Mouse (Mus musculus) G1E (cell line): ENCODE results near the gene Olfr536. TPM values are rescaled to one million over a fixed set of nuclear protein-coding genes. Genes with fewer than 3 reads are reported as not detected.
"Not testable (repeated sequence)": the region's sequence is repeated elsewhere in the genome, so short reads cannot be mapped to it uniquely, and the experiment has no call there.

Source experiments
- ATAC-seq: 2 replicates; pipeline ENCODE4 v1.8.0; 2016; ENCODE audit warnings: mild to moderate bottlenecking; ENCODE audit not compliant: insufficient number of reproducible peaks, poor library complexity, low FRiP score, severe bottlenecking; ENCODE audit errors: extremely low read depth
- DNase-seq: peaks from one replicate; pipeline ENCODE4 v3.0.0; 2012; ENCODE audit warnings: low spot score
- H3K27me3 ChIP-seq: 2 replicates; pipeline ENCODE4 v1.6.1; 2012; ENCODE audit warnings: mild to moderate bottlenecking, low read length, inconsistent platforms; ENCODE audit not compliant: insufficient read depth
- H3K36me3 ChIP-seq: replicated peaks from 2 replicates; pipeline ENCODE3; 2012; ENCODE audit warnings: mild to moderate bottlenecking, inconsistent platforms
- H3K4me1 ChIP-seq: 2 replicates; pipeline ENCODE4 v1.6.1; 2012; ENCODE audit warnings: low read depth, low read length, inconsistent platforms, mixed read lengths; ENCODE audit not compliant: insufficient read depth
- H3K4me3 ChIP-seq: 2 replicates; pipeline ENCODE4 v1.5.1; 2012; ENCODE audit warnings: low read depth, mild to moderate bottlenecking, inconsistent platforms, low read length, moderate library complexity, mixed read lengths
- H3K9me3 ChIP-seq: replicated peaks from 2 replicates; pipeline ENCODE4 v1.6.1; 2012; ENCODE audit warnings: inconsistent platforms
- CTCF ChIP-seq: IDR thresholded peaks from 2 replicates; pipeline ENCODE4 v1.5.1; 2012; ENCODE audit warnings: low read depth, low read length, inconsistent platforms, mixed read lengths
- GATA1 ChIP-seq: IDR thresholded peaks from 2 replicates; pipeline ENCODE4 v1.6.1; 2012; ENCODE audit warnings: borderline replicate concordance, low read length, inconsistent platforms, mixed read lengths
- GATA2 ChIP-seq: IDR thresholded peaks from 2 replicates; pipeline ENCODE4 v1.6.1; 2012; ENCODE audit warnings: low read depth, low read length, inconsistent platforms, borderline replicate concordance
- POLR2AphosphoS5 ChIP-seq: IDR thresholded peaks from 2 replicates; pipeline ENCODE4 v1.6.1; 2012; ENCODE audit warnings: low read depth, low read length, inconsistent platforms; ENCODE audit not compliant: insufficient replicate concordance
- TAL1 ChIP-seq: conservative IDR thresholded peaks from 2 replicates; pipeline ENCODE4 v1.6.1; 2012; ENCODE audit warnings: low read depth, low read length, inconsistent platforms, mixed read lengths
- polyA plus RNA-seq: library from polyadenylated mRNA; stranded (reverse); fragments of >175 nt; gene quantifications from 2 replicates; pipeline ENCODE4 v1.2.3, GENCODE M21; 2012
- total RNA-seq, 2 experiments: library from RNA; stranded (forward) in 1 of 2; stranded (reverse) in 1 of 2; fragments of 200-1000 nt in 1 of 2; fragments of >200 nt in 1 of 2; fragmentation: Nextera tagmentation in 1 of 2; gene quantifications; 2 replicates each; pipeline ENCODE4 v1.2.3; 2014 to 2017

The Olfr536 gene
- total and polyA plus RNA-seq, 3 experiments, result 0.66 TPM; not detected in 2

GRCm38 (mm10) chr7:140478733-140479132 lies 28.5 kb downstream of the Olfr536 start:
- no peak for DNase-seq
- Histone ChIP-seq H3K36me3 (no peaks in the 10 kb centered on the region), H3K27me3 (no peaks in the 10 kb centered on the region; the same call in 1 of the 2 replicates), H3K9me3 (no peaks in the 10 kb centered on the region), H3K4me1 (no peaks in the 10 kb centered on the region), H3K4me3 (no peak overlapping the region)
- ATAC-seq, result no peak
- no peak for TF ChIP-seq CTCF
- no peak for TF ChIP-seq POLR2AphosphoS5
- no peak for TF ChIP-seq GATA1
- TF ChIP-seq TAL1, result no peak
- TF ChIP-seq GATA2, result no peak

GRCm38 (mm10) chr7:140477886-140478285 lies 29.3 kb downstream of the Olfr536 start:
- Histone ChIP-seq H3K9me3 (no peaks in the 10 kb centered on the region), H3K4me3 (no peak overlapping the region), H3K36me3 (no peaks in the 10 kb centered on the region), H3K4me1 (no peaks in the 10 kb centered on the region), H3K27me3 (no peaks in the 10 kb centered on the region; the same call in 1 of the 2 replicates)
- TF ChIP-seq CTCF (no peak), POLR2AphosphoS5 (no peak), TAL1 (no peak), GATA2 (no peak), GATA1 (no peak)
- DNase-seq, result no peak
- ATAC-seq, result no peak

GRCm38 (mm10) chr7:140463070-140463469 lies 44.1 kb downstream of the Olfr536 start, which contains the start of gene Olfr533:
Gene Olfr533, plus strand, starts transcription at chr7:140463370.
- H3K27me3 ChIP-seq, DNase-seq, H3K4me1 ChIP-seq, H3K9me3 ChIP-seq, H3K36me3 ChIP-seq, H3K4me3 ChIP-seq, ATAC-seq: not testable (repeated sequence)

Other genes with a start within 250 kb of the Olfr536 start
- not detected in 2 replicates for gene Olfr525, start 186.5 kb downstream of the Olfr536 start, total RNA-seq (2014; fragmentation: Nextera tagmentation)
- 0.06 and 0.16 TPM in 2 replicates for gene Olfr525, start 186.5 kb downstream of the Olfr536 start, total RNA-seq (2017)
- not detected in 2 replicates for gene Olfr525, start 186.5 kb downstream of the Olfr536 start, polyA plus RNA-seq
- gene Olfr527, start 173.4 kb downstream of the Olfr536 start, total RNA-seq (2014; fragmentation: Nextera tagmentation), result not detected in 2 replicates
- gene Olfr527, start 173.4 kb downstream of the Olfr536 start, total RNA-seq (2017), result 0.06 and 0.44 TPM in 2 replicates
- not detected in 2 replicates for gene Olfr527, start 173.4 kb downstream of the Olfr536 start, polyA plus RNA-seq
- gene Olfr60, start 145.7 kb downstream of the Olfr536 start, total RNA-seq (2014; fragmentation: Nextera tagmentation), result not detected in 2 replicates
- 0.16 and 0.29 TPM in 2 replicates for gene Olfr60, start 145.7 kb downstream of the Olfr536 start, total RNA-seq (2017)
- not detected in 2 replicates for gene Olfr60, start 145.7 kb downstream of the Olfr536 start, polyA plus RNA-seq
- not detected in 2 replicates for gene Olfr530, start 131.1 kb downstream of the Olfr536 start, total RNA-seq (2014; fragmentation: Nextera tagmentation)
- 0.12 TPM in 1 of 2 replicates, not detected in the other for gene Olfr530, start 131.1 kb downstream of the Olfr536 start, total RNA-seq (2017)
- gene Olfr530, start 131.1 kb downstream of the Olfr536 start, polyA plus RNA-seq, result not detected in 2 replicates
- gene Olfr531, start 104.5 kb downstream of the Olfr536 start, total RNA-seq (2014; fragmentation: Nextera tagmentation), result not detected in 2 replicates
- gene Olfr531, start 104.5 kb downstream of the Olfr536 start, total RNA-seq (2017), result 0.11 TPM in 1 of 2 replicates, not detected in the other
- gene Olfr531, start 104.5 kb downstream of the Olfr536 start, polyA plus RNA-seq, result not detected in 2 replicates
- not detected in 2 replicates for gene Olfr532, start 85.8 kb downstream of the Olfr536 start, total RNA-seq (2014; fragmentation: Nextera tagmentation)
- gene Olfr532, start 85.8 kb downstream of the Olfr536 start, total RNA-seq (2017), result 0.06 TPM in 1 of 2 replicates, not detected in the other
- gene Olfr532, start 85.8 kb downstream of the Olfr536 start, polyA plus RNA-seq, result not detected in 2 replicates
- gene Olfr533, start 44.0 kb downstream of the Olfr536 start, total RNA-seq (2014; fragmentation: Nextera tagmentation), result not detected in 2 replicates
- gene Olfr533, start 44.0 kb downstream of the Olfr536 start, total RNA-seq (2017), result 0.11 TPM in 1 of 2 replicates, not detected in the other
- gene Olfr533, start 44.0 kb downstream of the Olfr536 start, polyA plus RNA-seq, result not detected in 2 replicates
- gene Olfr535, start 23.2 kb downstream of the Olfr536 start, total RNA-seq (2014; fragmentation: Nextera tagmentation), result not detected in 2 replicates
- 0.11 and 0.17 TPM in 2 replicates for gene Olfr535, start 23.2 kb downstream of the Olfr536 start, total RNA-seq (2017)
- not detected in 2 replicates for gene Olfr535, start 23.2 kb downstream of the Olfr536 start, polyA plus RNA-seq
- gene Olfr538, start 60.5 kb upstream of the Olfr536 start, total RNA-seq (2014; fragmentation: Nextera tagmentation), result not detected in 2 replicates
- not detected in 2 replicates for gene Olfr538, start 60.5 kb upstream of the Olfr536 start, total RNA-seq (2017)
- gene Olfr538, start 60.5 kb upstream of the Olfr536 start, polyA plus RNA-seq, result not detected in 2 replicates
- not detected in 2 replicates for gene Olfr46, start 93.9 kb upstream of the Olfr536 start, total RNA-seq (2014; fragmentation: Nextera tagmentation)
- 0.06 and 0.49 TPM in 2 replicates for gene Olfr46, start 93.9 kb upstream of the Olfr536 start, total RNA-seq (2017)
- gene Olfr46, start 93.9 kb upstream of the Olfr536 start, polyA plus RNA-seq, result not detected in 2 replicates
- not detected in 2 replicates for gene Olfr61, start 121.6 kb upstream of the Olfr536 start, total RNA-seq (2014; fragmentation: Nextera tagmentation)
- gene Olfr61, start 121.6 kb upstream of the Olfr536 start, total RNA-seq (2017), result not detected in 2 replicates
- not detected in 2 replicates for gene Olfr61, start 121.6 kb upstream of the Olfr536 start, polyA plus RNA-seq
- gene Olfr53, start 139.1 kb upstream of the Olfr536 start, total RNA-seq (2014; fragmentation: Nextera tagmentation), result not detected in 2 replicates
- gene Olfr53, start 139.1 kb upstream of the Olfr536 start, total RNA-seq (2017), result 0.17 TPM in 1 of 2 replicates, not detected in the other
- gene Olfr53, start 139.1 kb upstream of the Olfr536 start, polyA plus RNA-seq, result not detected in 2 replicates
- gene Olfr539, start 152.5 kb upstream of the Olfr536 start, total RNA-seq (2014; fragmentation: Nextera tagmentation), result 0.05 TPM in 1 of 2 replicates, not detected in the other
- 0.06 and 0.11 TPM in 2 replicates for gene Olfr539, start 152.5 kb upstream of the Olfr536 start, total RNA-seq (2017)
- not detected in 2 replicates for gene Olfr539, start 152.5 kb upstream of the Olfr536 start, polyA plus RNA-seq
- gene Olfr45, start 174.6 kb upstream of the Olfr536 start, total RNA-seq (2014; fragmentation: Nextera tagmentation), result not detected in 2 replicates
- 0.11 and 0.12 TPM in 2 replicates for gene Olfr45, start 174.6 kb upstream of the Olfr536 start, total RNA-seq (2017)
- gene Olfr45, start 174.6 kb upstream of the Olfr536 start, polyA plus RNA-seq, result not detected in 2 replicates
- not detected in 2 replicates for gene Olfr541, start 189.9 kb upstream of the Olfr536 start, total RNA-seq (2014; fragmentation: Nextera tagmentation)
- gene Olfr541, start 189.9 kb upstream of the Olfr536 start, total RNA-seq (2017), result 0.38 TPM in 1 of 2 replicates, not detected in the other
- not detected in 2 replicates for gene Olfr541, start 189.9 kb upstream of the Olfr536 start, polyA plus RNA-seq